Mouse (Mus musculus): ENCODE data around the gene Gm6034.
"Not testable (repeated sequence)": the region's sequence is repeated elsewhere in the genome, so short reads cannot be mapped to it uniquely, and the experiment has no call there.

Gene Gm6034

DNA sequence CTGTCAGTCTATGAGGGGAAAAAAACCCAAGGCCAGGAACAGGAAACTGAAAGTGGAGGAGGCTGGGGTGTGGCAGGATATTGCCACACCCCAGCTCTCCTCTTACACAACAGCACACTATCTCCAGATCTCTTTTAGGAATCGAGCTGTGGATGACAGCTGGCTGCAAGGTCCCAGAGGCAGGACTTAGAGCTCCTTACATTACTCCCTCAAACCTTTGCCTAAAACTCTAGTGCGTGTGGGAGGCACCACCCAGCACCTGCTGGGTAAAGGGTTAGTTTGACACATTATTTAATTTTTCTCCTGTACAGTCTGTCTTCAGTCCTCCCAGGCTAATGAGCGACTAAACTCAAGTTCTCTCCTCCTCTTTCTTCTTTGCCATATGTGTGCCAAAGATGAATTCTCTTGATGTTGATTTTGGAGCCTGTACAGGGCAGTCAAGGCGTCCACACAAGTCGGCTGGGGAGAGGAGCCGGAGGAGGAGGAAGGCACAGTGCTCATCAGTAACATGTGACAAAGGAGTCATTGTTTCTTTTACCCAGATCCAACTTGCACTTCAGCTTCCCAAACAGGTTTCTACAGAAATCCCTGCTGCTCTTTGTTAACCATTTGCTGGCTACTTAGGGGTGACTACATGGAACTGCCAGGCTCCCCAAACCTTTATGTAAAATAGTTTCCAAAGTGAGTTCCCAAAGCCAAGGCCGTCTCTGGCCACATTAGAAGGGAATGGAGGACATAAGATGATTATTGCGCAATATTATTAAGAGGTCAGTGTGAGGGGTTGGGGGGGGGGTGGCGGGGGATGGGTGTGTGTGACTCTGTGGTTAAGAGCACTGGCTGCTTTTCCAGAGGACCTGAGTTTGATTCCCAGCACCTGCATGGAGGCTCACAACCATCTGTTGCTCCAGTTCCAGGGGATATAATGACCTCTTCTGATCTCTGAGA, 18.8 kb upstream of the Gm6034 start:
- DNase-seq, result no peak

DNA sequence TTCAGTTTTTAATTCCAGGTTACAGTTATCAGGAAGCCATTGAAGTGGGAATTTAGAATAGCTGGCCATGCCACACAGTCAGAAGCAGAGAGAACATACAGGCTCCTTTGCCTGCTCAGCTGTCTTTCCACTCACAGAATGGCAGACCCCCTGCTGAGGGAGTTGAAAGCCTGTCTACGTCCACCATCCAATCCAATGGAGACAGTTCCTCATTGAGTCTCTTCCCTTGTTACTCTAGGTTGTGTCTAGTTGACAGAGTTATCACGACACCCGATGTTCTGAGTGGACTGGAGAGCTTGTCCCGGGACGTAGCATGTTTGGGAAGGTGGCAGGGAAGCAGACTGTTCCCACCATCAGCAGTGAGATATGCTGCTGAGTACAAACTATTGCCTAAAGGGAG, 17.6 kb upstream of the Gm6034 start:
- DNase-seq, result no peak

DNA sequence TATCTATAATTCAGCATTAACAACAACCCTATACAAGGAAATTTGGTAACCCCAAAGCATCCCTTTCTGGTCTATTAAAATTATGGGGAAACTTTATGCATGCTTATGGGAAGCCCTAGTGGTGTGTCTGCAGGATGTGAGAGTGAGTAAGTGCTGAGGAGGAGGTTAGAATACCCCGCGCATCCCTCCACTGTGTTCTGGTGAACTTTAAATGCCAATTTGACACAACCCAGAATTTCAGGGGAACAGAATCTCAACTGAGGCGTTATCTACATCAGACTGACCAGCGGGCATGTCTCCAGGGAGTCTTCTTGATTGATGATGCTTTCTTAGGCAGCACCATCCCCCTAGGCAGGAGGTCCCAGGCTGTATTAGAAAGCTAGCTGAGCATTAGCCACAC, 16.9 kb upstream of the Gm6034 start:
- no peak for DNase-seq

DNA sequence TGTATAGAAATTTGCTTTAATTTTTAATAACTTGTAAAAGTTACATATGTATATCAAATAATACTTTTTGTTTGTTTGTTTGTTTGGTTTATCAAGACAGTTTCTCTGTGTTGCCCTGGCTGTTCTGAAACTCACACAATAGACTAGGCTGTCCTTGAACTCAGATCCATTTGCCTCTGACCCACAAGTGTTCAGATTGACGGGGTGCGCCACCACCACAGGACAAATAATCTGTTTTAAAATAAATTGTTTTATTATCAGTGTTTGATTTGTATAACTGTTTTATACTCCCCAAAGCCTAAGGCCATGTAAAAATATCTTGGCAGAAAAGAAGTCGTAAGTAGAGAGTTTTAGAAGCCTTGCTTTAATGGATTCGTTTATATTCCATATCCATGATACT, 15.1 kb upstream of the Gm6034 start:
- no peak for DNase-seq

DNA sequence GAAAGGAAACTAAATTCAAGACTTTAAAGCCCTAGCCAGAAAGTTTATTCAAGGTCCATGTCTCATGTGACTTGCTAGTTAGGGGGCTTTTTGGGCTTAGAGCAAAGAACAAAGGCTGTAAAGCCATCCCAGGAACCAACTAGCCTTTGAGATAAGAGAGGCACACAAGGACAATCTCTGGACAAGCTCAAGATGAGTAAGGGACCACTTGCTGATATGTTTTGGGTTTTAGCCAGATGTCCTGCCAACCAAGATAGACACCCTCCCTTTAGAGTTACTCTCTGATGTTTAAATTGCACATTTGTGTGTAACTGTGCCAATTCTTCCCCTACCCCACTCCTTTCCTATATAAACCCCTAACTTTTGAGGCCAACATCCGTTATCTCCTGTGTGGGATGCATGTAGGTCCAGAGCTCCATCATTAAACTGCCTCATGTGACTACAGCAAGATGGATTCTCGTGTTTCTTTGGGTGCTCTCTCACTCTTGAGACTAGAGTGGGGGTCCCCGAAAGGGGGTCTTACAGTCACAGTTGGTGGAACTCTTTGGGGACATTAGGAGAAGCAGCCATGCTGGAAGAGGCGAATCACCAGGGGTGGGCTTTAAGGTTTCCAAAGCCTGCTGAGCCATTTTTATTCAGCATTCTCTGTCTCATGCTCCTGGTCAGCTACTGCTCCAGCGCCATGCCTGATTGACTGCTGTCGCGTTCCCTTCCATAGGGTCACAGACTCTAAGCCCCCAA, 13.7 kb upstream of the Gm6034 start:
- no peak for DNase-seq

DNA sequence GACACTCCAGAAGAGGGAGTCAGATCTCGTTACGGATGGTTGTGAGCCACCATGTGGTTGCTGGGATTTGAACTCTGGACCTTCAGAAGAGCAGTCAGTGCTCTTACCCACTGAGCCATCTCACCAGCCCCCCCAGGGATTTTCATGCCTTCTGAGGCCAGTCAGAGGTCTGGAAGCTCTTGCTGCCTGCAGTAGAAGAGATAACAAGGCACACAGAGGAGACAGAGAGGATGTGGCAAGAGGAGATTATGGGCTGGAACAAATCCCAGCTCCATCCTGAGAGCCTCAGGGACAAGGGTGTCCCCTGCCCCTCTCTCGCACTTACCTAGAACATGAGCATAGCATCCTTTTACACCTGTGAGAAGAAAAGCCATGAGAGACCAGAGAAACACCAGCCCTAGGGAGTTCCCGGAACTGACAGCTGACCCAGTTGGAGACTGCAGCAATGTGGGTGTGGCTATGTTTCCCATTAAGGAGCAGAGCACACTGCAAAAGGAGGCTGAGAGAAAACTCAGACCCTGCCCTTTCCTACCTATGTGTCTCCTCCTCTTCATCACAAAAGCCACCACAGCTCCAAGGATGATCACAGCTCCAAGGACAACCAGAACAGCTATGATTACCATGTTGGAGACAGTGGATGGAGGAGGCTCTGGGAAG, 12.6 kb upstream of the Gm6034 start:
- not testable (repeated sequence) for DNase-seq

DNA sequence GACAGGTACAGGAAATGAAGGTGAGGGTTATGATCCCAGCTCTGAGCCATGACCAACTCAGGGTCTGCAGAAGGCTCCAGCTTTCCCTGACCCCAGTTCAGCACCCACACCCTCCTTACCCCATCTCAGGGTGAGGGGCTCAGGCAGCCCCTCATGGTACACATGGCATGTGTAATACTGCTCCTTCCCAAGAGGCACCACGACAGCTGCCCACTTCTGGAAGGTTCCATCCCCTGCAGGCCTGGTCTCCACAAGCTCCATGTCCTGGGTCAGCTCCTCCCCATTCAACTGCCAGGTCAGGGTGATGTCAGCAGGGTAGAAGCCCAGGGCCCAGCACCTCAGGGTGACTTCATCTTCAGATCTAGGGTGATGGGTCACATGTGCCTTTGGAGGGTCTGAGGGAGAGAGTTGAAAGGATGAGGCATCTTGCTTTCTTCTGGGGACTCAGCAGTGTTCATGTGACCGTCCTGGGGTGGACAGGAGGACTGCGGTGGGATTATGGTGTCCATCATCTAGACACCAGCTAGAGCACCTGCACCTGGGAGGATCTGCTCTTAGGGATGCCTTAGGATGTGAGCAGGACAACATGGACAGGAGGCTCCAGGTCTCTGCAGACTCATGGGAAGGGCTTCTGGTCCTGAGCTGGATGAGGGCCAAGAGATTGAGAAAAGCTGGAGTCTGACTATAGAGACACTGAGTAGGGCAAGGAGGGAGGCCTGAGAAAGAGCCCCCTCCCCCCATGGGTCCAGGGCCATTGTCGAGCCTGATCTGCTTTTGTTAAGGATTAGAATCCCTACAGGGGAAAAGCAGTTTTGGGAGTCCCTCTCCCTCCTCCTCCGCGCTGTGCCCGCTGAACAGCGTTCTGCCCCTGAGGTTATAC, 11.8 kb upstream of the Gm6034 start:
- peak; percentile 16 for DNase-seq

DNA sequence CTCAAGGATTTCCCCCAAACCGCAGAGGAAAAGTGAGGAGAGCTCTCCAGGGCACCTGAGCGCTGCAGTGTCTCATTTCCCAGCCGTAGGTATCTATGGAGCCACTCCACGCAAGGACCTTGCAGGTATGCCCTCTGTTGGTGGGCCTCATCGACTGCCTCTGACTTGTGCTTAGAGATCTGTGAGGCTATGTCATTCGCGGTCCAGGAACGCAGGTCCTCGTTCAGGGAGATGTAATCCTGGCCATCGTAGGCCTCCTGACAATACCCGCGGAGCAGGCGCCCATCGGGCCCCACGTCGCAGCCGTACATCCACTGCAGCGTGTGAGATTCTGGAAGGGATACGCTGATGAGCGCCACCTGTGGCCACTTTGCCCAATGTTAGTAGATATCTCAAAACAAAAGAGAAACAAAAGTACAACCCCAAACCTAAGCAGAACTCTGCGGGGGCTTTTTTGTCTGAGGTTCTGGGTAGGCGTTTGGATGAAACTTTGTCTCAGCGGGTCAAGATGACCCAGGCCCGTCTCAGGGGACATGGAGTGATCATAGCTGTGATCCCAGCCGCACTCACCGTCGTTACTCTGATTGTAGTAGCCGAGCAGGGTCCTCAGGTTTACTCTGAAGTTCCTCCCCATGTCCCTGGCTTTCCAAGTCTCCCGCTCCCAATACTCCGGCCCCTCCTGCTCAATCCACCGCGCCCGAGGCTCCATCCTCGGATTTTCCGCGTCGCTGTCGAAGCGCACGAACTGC, 11.0 kb upstream of the Gm6034 start:
- DNase-seq, result peak; percentile 74

DNA sequence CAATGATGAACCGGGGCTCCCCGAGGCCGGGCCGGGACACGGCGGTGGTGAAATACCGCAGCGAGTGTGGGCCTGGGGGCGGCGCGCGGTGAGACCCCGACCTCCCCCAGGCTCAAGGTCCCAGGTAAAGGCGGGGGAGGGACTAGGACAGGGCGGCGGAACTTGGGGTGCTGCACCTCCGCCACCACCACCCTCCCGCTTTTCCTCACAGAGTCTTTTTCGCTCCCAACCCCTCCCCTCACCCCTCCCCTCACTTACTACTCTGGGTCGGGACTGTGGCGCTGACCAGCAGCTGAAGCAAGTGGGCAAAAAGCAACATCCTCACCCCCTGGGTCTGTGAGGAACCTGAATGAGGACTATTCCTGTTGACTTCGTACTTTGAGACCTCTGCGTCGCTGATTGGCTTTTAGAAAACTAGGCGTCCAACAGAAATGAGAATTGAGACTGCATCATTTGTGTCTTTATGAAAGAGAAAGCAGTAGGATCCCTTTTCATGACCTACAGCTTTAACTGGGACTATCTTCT, 10.3 kb upstream of the Gm6034 start, which contains the start of gene H2-T23:
Gene H2-T23, minus strand, starts transcription at position 505 of the 525 bp plus-strand sequence.
- DNase-seq, result peak; percentile 71

DNA sequence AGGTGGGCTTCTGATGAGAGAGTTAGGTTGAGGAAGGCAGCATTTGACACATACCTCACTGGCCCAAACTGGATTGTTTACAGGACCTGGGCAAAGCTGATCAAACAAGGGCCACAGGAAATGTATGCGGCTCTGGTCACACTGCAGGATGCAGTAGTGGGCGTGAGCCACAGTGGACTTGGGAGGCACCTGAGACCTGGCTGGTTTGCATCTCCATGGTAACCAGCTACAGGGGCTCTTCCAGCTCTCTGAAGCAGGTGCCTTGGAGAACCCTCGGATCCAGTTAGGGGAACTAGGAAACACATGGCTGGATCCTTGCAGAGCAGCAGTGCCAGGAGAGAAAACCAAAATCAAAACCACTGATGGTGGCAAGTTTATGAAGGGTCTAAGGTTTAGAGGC, 8.2 kb upstream of the Gm6034 start:
- DNase-seq, result not testable (repeated sequence)

DNA sequence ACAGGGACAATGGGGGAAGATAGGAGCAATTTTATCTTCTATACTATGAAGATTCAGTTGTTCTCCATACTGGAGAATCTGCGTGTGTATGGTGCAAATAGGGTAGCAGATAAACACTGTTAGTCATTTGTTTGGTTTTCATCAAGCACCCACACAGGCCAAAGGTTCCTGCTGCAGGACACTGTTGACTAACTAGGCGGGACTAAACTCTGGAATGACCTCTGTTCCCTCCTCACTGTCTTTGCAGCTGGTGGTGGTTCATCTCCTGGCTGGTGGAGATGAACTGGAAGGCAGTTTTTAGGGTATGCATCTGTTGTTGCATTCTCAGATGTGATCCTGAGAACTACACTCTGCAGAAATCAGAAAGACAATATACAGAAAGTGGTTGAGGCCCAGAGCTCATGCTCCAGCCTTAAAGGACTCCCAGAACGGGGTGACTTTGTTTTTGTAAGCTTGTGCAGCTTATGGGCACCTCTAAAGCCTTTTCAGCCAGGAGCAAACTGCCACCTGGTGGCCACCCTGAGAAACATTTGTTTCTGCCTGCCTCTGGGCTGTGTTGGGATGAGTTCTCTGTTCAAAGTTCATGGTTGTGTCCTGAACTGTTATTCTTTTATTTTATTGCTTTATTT, 7.6 kb upstream of the Gm6034 start:
- peak; percentile 86 for DNase-seq

DNA sequence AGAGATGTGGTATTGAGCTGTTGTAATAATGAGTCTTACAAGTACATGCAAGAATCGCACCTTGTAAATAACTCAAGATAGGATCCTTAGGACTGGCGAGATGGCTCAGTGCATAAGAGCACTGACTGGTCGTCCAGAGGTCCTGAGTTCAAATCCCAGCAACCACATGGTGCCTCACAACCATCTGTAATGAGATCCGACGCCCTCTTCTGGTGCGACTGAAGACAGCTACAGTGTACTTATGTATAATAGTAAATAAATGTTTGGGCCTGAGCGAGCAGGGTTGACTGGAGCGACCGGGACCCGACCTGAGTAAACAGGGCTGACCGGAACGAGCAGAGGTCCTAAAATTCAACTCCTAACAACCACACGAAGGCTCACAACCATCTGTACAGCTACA, 6.6 kb upstream of the Gm6034 start:
- DNase-seq, result peak; percentile 62

DNA sequence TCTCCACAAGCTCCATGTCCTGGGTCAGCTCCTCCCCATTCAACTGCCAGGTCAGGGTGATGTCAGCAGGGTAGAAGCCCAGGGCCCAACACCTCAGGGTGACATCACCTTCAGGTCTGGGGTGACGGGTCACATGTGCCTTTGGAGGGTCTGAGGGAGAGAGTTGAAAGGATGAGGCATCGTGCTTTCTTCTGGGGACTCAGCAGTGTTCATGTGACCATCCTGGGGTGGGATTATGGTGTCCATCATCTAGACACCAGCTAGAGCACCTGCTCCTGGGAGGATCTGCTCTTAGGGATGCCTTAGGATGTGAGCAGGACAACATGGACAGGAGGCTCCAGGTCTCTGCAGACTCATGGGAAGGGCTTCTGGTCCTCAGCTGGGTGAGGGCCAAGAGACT, 2.2 kb upstream of the Gm6034 start:
- not testable (repeated sequence) for DNase-seq

DNA sequence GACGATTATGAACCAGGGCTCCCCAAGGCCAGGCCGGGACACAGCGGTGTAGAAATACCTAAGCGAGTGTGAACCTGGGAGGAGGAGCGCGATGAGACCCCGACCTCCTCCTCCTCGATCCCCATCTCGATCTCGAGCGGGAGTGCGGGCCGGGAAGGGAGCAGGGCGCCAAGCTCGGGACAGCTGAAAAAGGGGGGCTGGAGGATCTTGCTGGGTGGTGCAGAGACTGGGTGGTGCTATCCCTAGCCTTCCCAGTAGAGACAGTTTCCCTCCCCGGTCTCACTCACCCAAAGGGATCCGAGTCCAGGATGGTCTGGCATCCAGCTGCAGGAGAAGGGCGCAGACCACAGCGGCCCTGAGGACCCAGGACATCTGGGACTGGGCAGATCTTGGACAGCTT, 706 bp upstream of the Gm6034 start:
- peak; percentile 56 for DNase-seq

DNA sequence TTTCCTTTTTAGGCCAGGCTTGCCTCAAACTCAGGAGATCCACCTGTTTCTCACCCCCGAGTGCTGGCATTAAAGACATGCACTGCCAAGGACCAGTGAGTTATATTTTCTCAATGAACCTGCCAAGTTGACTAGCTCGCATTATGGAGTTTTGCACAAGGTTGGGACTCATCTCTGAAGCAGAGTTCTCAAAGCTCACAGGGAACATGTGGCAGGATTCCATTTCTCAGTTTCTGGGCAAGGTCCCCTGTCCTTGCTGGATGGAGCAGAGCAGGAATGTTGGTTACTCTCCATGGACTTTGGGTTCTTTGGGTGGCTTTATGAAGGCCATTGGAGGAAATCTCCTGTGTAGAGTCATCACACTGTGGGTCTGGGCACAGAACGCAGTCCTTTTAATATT, 525 bp downstream of the Gm6034 start:
- no peak for DNase-seq

DNA sequence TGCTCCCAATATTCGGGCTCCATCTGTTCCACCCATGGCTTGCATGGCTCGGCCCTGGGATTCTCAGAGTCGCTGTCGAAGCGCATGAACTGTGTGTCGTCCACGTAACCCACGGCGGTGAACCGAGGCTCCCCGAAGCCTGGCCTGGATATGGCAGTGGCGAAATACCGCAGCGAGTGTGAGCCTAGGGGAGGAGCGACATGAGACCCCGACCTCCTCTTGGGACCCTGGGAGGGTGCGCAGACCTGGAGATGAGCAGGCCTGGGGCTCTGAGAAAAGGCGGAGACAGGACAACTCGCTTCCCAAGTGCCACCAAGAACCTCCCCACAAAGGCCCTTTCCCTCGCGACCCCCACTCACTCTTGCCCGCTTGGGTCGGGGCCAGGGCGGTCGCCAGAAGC, 15.2 kb downstream of the Gm6034 start:
- peak; percentile 4 for DNase-seq

DNA sequence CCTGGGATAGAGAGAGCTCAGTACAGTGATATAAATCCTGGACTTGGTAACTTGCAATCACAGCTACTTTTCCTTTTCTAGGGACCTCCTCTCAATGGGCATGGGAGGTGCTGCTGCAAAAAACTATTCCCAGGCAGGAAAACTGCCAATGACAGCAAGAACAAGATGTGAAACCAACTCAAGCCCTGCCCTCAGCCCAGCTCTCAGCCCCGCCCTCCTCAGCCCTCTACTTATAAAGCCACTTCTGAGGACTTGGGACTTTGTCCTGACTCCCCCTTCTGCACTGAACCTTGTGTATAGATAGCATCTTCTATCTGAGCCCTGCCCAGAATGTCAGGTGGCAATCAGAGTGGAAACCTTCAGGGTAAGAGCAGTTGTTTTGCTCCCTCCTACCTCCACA, 15.6 kb downstream of the Gm6034 start, which contains the start of gene Gm11127:
Gene Gm11127, minus strand, starts transcription at position 10 of the 400 bp plus-strand sequence.
- peak; percentile 4 for DNase-seq

DNA sequence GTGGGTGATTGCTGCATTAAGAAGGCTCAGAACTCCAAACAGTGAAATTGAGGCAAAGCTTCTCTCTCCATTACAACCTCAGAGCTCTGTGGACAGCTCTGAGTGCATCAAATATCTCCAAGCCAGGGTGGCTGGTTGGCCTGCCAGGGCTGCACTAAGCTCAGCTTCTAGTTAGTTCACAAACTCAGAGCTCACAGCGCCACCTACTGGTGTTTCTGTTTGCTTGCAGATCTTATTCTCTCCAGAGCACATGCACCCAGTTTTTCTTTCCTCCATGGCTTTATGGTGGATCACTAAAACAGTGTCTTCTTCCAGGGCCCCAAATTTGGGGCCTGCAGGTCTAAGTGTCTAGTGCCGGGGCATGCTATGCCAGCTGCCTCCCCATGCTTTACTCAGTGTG, 18.1 kb downstream of the Gm6034 start:
- peak; percentile 99 for DNase-seq

DNA sequence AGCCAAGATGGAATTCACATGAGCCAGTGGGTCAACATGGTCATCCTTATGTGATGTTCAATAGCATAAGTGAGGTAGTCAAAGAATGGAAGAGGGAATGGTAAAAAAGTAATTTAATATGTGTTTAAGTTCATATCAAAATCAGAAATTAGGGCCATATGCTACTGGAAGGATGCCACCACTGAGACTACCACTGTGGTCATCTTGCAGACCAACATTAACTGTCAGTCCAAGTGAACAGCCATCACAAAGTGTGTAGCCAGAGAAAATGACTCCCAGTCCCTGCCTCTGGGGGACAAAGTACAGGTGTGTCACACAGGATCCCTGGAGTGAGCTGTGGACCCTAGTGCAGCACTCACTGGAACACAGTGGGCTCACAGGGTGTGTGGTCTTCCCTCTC, 39.1 kb downstream of the Gm6034 start:
- DNase-seq, result not testable (repeated sequence)

DNA sequence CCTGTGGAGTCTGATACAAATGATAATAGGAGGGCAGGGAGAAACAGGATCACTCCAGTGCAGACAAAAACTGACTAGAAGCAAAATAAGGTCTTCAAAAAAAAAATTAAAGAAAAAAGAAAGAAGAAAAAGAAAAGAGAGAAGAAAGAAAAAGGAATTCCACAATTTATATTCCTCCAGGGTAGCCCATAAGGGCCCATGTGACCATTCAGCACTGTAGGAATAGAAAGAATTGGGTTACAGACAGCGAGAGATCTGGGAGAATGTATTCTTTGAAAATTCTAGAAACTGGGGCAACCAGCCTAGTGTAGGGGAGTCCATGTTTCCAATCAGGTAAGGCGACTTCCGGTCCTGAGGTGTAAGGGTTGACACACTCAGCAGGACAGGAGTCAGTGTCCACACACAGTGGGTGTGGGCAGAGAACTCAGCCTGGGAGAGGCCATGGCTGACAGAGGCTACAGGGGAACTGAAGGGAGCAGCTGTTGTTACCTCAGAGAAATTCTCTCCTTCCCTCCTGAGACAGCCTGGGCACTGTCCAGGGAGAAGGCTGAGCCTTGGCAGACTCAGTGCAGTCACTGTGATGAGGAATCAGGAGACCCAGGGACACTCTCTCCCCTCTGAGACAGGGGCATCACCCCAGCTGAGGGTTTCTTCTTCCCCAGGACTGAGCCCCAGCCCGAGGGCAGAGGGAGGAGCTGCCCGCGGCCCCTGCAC, 39.9 kb downstream of the Gm6034 start:
- not testable (repeated sequence) for DNase-seq

Measured in thymus, postnatal 4 days (tissue).